Mouse (Mus musculus) forebrain, postnatal 0 days (tissue): Measurements from ENCODE around the gene Dcun1d3. TPM values are rescaled to one million over a fixed set of nuclear protein-coding genes. Genes with fewer than 3 reads are reported as not detected.

Source experiments
- ATAC-seq: fragments of 200-750 bp; cut with Nextera tagmentation; 2 replicates; pipeline ENCODE4 v1.8.0; 2017; ENCODE audit warnings: mild to moderate bottlenecking, moderate library complexity
- DNase-seq: peaks from one replicate; pipeline ENCODE4 v3.0.0-alpha.2; 2015
- H3K27ac ChIP-seq: fragments of 300-500 bp; sonication (generic); 2 replicates; pipeline ENCODE4 v1.5.1; 2014; ENCODE audit warnings: low read depth, mild to moderate bottlenecking, antibody characterized with exemption, low read length, moderate library complexity, mixed read lengths
- H3K27me3 ChIP-seq: fragments of 300-500 bp; sonication (generic); 2 replicates; pipeline ENCODE4 v1.6.1; 2014; ENCODE audit warnings: mild to moderate bottlenecking, low read length, mixed read lengths; ENCODE audit not compliant: insufficient read depth
- H3K36me3 ChIP-seq: fragments of 300-500 bp; sonication (generic); 2 replicates; pipeline ENCODE4 v1.6.1; 2014; ENCODE audit warnings: mild to moderate bottlenecking, moderate library complexity; ENCODE audit not compliant: insufficient read depth
- H3K4me1 ChIP-seq: fragments of 300-500 bp; sonication (generic); 2 replicates; pipeline ENCODE4 v1.6.1; 2014; ENCODE audit warnings: antibody characterized with exemption; ENCODE audit not compliant: insufficient read depth
- H3K4me2 ChIP-seq: fragments of 300-500 bp; sonication (generic); 2 replicates; pipeline ENCODE4 v1.6.1; 2014; ENCODE audit warnings: low read depth, mild to moderate bottlenecking, moderate library complexity
- H3K4me3 ChIP-seq: fragments of 300-500 bp; sonication (generic); 2 replicates; pipeline ENCODE4 v1.5.1; 2014; ENCODE audit warnings: low read depth, low read length, mixed read lengths
- H3K9ac ChIP-seq: fragments of 300-500 bp; sonication (generic); 2 replicates; pipeline ENCODE4 v1.6.1; 2014; ENCODE audit warnings: mild to moderate bottlenecking
- H3K9me3 ChIP-seq: fragments of 300-500 bp; sonication (generic); 2 replicates; pipeline ENCODE4 v1.6.1; 2016; ENCODE audit warnings: low read length
- CTCF ChIP-seq: sonication (generic); IDR thresholded peaks from 2 replicates; pipeline ENCODE4 v1.5.1; 2016; ENCODE audit warnings: antibody characterized with exemption, control low read depth, low read depth
- WGBS: fragments of 180-500 bp; shearing (Covaris S2); extraction: QIAGEN DNeasy Blood & Tissue Kit; methylation state at CpG from one replicate; pipeline ENCODE4 v1.1.7; 2014; 5-methylcytosine and 5-hydroxymethylcytosine counted together
- polyA plus RNA-seq: library from polyadenylated mRNA; unstranded; fragments of >200 nt; fragmentation: Nextera tagmentation; extraction: Ambion mirVana; gene quantifications from 2 replicates; pipeline ENCODE4 v1.2.1, GENCODE M21; 2015
- total RNA-seq: library from RNA; depleted of rRNA; stranded (reverse); fragments of >200 nt; gene quantifications from 2 replicates; pipeline ENCODE4 v1.2.3, GENCODE M21; 2014

Dcun1d3 gene
- total and polyA plus RNA-seq, 2 experiments from 2014 or later = 9.0 to 14.6 TPM

GRCm38 (mm10) chr7:119860554-119860953 is 35.5 kb downstream of the Dcun1d3 start:
- no peak for DNase-seq
- no peak overlapping the region for H3K4me3 ChIP-seq
- H3K4me2 ChIP-seq = no peak overlapping the region
- TF ChIP-seq CTCF = no peak
- 0 out of 2 replicates have a peak, but pooled peaks cover 7% of the 10 kb centered on the region for H3K4me1 ChIP-seq
- 93% methylated on average over 2 of the region's 2 CpGs for WGBS
- no peaks in the 10 kb centered on the region for H3K9me3 ChIP-seq
- peaks cover 6% of the 10 kb centered on the region; the same call in 1 of the 2 replicates for H3K36me3 ChIP-seq
- H3K27me3 ChIP-seq = no peaks in the 10 kb centered on the region
- H3K27ac ChIP-seq = no peak overlapping the region
- no peak overlapping the region for H3K9ac ChIP-seq
- no peak for ATAC-seq

GRCm38 (mm10) chr7:119860116-119860515 is 36.0 kb downstream of the Dcun1d3 start:
- ATAC-seq = no peak
- Histone ChIP-seq H3K36me3 (peaks cover 6% of the 10 kb centered on the region; the same call in 1 of the 2 replicates), H3K4me3 (no peak overlapping the region), H3K9ac (no peak overlapping the region), H3K9me3 (no peaks in the 10 kb centered on the region), H3K27ac (no peak overlapping the region), H3K4me1 (0 out of 2 replicates have a peak, but pooled peaks cover 7% of the 10 kb centered on the region), H3K4me2 (no peak overlapping the region), H3K27me3 (no peaks in the 10 kb centered on the region)
- no peak for TF ChIP-seq CTCF
- no peak for DNase-seq
- 83% methylated on average over 3 of the region's 3 CpGs for WGBS

- Histone ChIP-seq H3K4me3 (no peak overlapping the region), H3K9me3 (no peaks in the 10 kb centered on the region), H3K4me2 (no peak overlapping the region), H3K36me3 (peaks cover 6% of the 10 kb centered on the region; the same call in 1 of the 2 replicates), H3K27ac (no peak overlapping the region), H3K4me1 (0 out of 2 replicates have a peak, but pooled peaks cover 7% of the 10 kb centered on the region), H3K27me3 (no peaks in the 10 kb centered on the region), H3K9ac (no peak overlapping the region)
- DNase-seq = no peak
- 0 out of 2 replicates have a peak, but pooled peaks have one; percentile 33 for TF ChIP-seq CTCF
- ATAC-seq = no peak
- 85% methylated on average over 6 of the region's 6 CpGs for WGBS
These were observed 36.6 kb downstream of the Dcun1d3 start for GRCm38 (mm10) chr7:119859476-119859875.

GRCm38 (mm10) chr7:119855031-119855430 is 41.1 kb downstream of the Dcun1d3 start:
- no peak for ATAC-seq
- no peak for DNase-seq
- no peaks in the 10 kb centered on the region for H3K27me3 ChIP-seq
- TF ChIP-seq CTCF = no peak
- no peak overlapping the region for H3K4me2 ChIP-seq
- H3K27ac ChIP-seq = no peak overlapping the region
- no peak overlapping the region for H3K9ac ChIP-seq
- peaks cover 8% of the 10 kb centered on the region; the same call in 1 of the 2 replicates for H3K36me3 ChIP-seq
- no peaks in the 10 kb centered on the region for H3K4me1 ChIP-seq
- no peaks in the 10 kb centered on the region for H3K9me3 ChIP-seq
- no peak overlapping the region for H3K4me3 ChIP-seq

- H3K4me1 ChIP-seq = no peaks in the 10 kb centered on the region
- peaks cover 8% of the 10 kb centered on the region; the same call in 1 of the 2 replicates for H3K36me3 ChIP-seq
These were observed 41.7 kb downstream of the Dcun1d3 start for GRCm38 (mm10) chr7:119854362-119854761.

GRCm38 (mm10) chr7:119853186-119853585 is 42.9 kb downstream of the Dcun1d3 start:
- DNase-seq = no peak
- Histone ChIP-seq H3K4me1 (no peaks in the 10 kb centered on the region), H3K9me3 (no peaks in the 10 kb centered on the region), H3K4me3 (no peak overlapping the region), H3K36me3 (peaks cover 8% of the 10 kb centered on the region; the same call in 1 of the 2 replicates), H3K4me2 (no peak overlapping the region), H3K27me3 (no peaks in the 10 kb centered on the region), H3K9ac (no peak overlapping the region), H3K27ac (no peak overlapping the region)
- no peak for TF ChIP-seq CTCF
- WGBS = 98% methylated on average over 1 of the region's 1 CpGs
- no peak for ATAC-seq

More at GRCm38 (mm10) chr7:119854362-119854761, 41.7 kb downstream of the Dcun1d3 start:
- Histone ChIP-seq H3K4me2 (no peak overlapping the region), H3K9ac (no peak overlapping the region), H3K27ac (no peak overlapping the region), H3K9me3 (no peaks in the 10 kb centered on the region), H3K4me3 (no peak overlapping the region), H3K27me3 (no peaks in the 10 kb centered on the region)
- no peak for DNase-seq
- no peak for ATAC-seq
- 93% methylated on average over 2 of the region's 2 CpGs for WGBS
- no peak for TF ChIP-seq CTCF

GRCm38 (mm10) chr7:119852494-119852893 is 43.6 kb downstream of the Dcun1d3 start:
- no peak for TF ChIP-seq CTCF
- Histone ChIP-seq H3K4me2 (no peak overlapping the region), H3K4me1 (no peaks in the 10 kb centered on the region), H3K27me3 (no peaks in the 10 kb centered on the region), H3K27ac (no peak overlapping the region), H3K36me3 (peaks cover 3% of the 10 kb centered on the region; the same call in 1 of the 2 replicates), H3K9me3 (no peaks in the 10 kb centered on the region), H3K4me3 (no peak overlapping the region), H3K9ac (no peak overlapping the region)
- DNase-seq = no peak
- no peak for ATAC-seq
